Mouse (Mus musculus) adrenal gland (tissue): ENCODE results near the gene BC017158.

Experiments used
- intact Hi-C: fragments of 180-260 bp; cut with DNase I; formaldehyde crosslinking; loops from one replicate; pipeline ENCODE4 v1.15.1; 2025

BC017158 gene

GRCm38 (mm10) chr7:128310229-128310688, 12.3 kb upstream of the BC017158 start:
- intact Hi-C loops: no loop called here

GRCm38 (mm10) chr7:128309776-128310175, 11.8 kb upstream of the BC017158 start:
- intact Hi-C loops: loop anchor here (5.0 kb wide), 1 partner anchor 33 kb away; no protein-coding TSS in a partner anchor

- intact Hi-C loops: loop anchor here (5.0 kb wide), 1 partner anchor 33 kb away; no protein-coding TSS in a partner anchor
These were observed 11.2 kb upstream of the BC017158 start for GRCm38 (mm10) chr7:128309216-128309615.

- intact Hi-C loops: loop anchor here (5.0 kb wide), 1 partner anchor 34 kb away; no protein-coding TSS in a partner anchor
These were observed 9.9 kb upstream of the BC017158 start for GRCm38 (mm10) chr7:128307851-128308250.

- intact Hi-C loops: loop anchor here (5.0 kb wide), 1 partner anchor 37 kb away; no protein-coding TSS in a partner anchor
These were observed 6.9 kb upstream of the BC017158 start for GRCm38 (mm10) chr7:128304907-128305306.

GRCm38 (mm10) chr7:128304198-128304597, 6.2 kb upstream of the BC017158 start:
- intact Hi-C loops: no loop called here

- intact Hi-C loops: no loop called here
These were observed 4.2 kb upstream of the BC017158 start for GRCm38 (mm10) chr7:128302151-128302550.

- intact Hi-C loops: no loop called here
These were observed 3.0 kb upstream of the BC017158 start for GRCm38 (mm10) chr7:128300952-128301351.

- intact Hi-C loops: no loop called here
These were observed 742 bp upstream of the BC017158 start for GRCm38 (mm10) chr7:128298481-128299342.

- intact Hi-C loops: no loop called here
These were observed 716 bp downstream of the BC017158 start for GRCm38 (mm10) chr7:128297291-128297616.

- intact Hi-C loops: no loop called here
These were observed 1.5 kb downstream of the BC017158 start for GRCm38 (mm10) chr7:128296514-128296913.

GRCm38 (mm10) chr7:128294785-128295184, 3.2 kb downstream of the BC017158 start:
- intact Hi-C loops: loop anchor here (5.0 kb wide), 1 partner anchor 47 kb away; the partner anchor contains the start of gene Tgfb1i1

- intact Hi-C loops: no loop called here
These were observed 8.9 kb downstream of the BC017158 start for GRCm38 (mm10) chr7:128288923-128289544.

GRCm38 (mm10) chr7:128285060-128285459, 12.9 kb downstream of the BC017158 start:
- intact Hi-C loops: no loop called here

GRCm38 (mm10) chr7:128284047-128284446, 13.9 kb downstream of the BC017158 start:
- intact Hi-C loops: no loop called here

- intact Hi-C loops: no loop called here
These were observed 15.3 kb downstream of the BC017158 start for GRCm38 (mm10) chr7:128282532-128283244.

- intact Hi-C loops: no loop called here
These were observed 16.2 kb downstream of the BC017158 start for GRCm38 (mm10) chr7:128281765-128282164.

GRCm38 (mm10) chr7:128279750-128280149, 18.2 kb downstream of the BC017158 start:
- intact Hi-C loops: no loop called here

GRCm38 (mm10) chr7:128276051-128276450, 21.9 kb downstream of the BC017158 start:
- intact Hi-C loops: no loop called here

GRCm38 (mm10) chr7:128271496-128271895, 26.5 kb downstream of the BC017158 start:
- intact Hi-C loops: no loop called here

- intact Hi-C loops: no loop called here
These were observed 27.5 kb downstream of the BC017158 start for GRCm38 (mm10) chr7:128270431-128270850.

GRCm38 (mm10) chr7:128267813-128268212, 30.2 kb downstream of the BC017158 start:
- intact Hi-C loops: no loop called here
